Mouse (Mus musculus) embryonic facial prominence, embryonic 11.5 days (tissue): ENCODE data around the gene Ceacam16. TPM values are rescaled to one million over a fixed set of nuclear protein-coding genes. Genes with fewer than 3 reads are reported as not detected.
A peak's percentile ranks its signal among the peaks of the same experiment; 100 is the strongest.

Experiments used
- ATAC-seq: fragments of 200-750 bp; cut with Nextera tagmentation; replicated peaks from 2 replicates; pipeline ENCODE4 v1.8.0; 2017; ENCODE audit warnings: low read depth; ENCODE audit not compliant: insufficient number of reproducible peaks, low FRiP score, low TSS enrichment
- DNase-seq: peaks from one replicate; pipeline ENCODE4 v3.0.0-alpha.2; 2015; ENCODE audit warnings: low spot score
- H3K27ac ChIP-seq: fragments of 300-500 bp; sonication (generic); replicated peaks from 2 replicates; pipeline ENCODE4 v1.5.1; 2014; ENCODE audit warnings: mild to moderate bottlenecking, low read depth, low read length, control low read depth
- H3K27me3 ChIP-seq: fragments of 300-500 bp; sonication (generic); 2 replicates; pipeline ENCODE4 v1.6.1; 2014; ENCODE audit warnings: mild to moderate bottlenecking, low read length, moderate library complexity, mixed read lengths; ENCODE audit not compliant: control insufficient read depth, insufficient read depth
- H3K36me3 ChIP-seq: fragments of 300-500 bp; sonication (generic); replicated peaks from 2 replicates; pipeline ENCODE4 v1.6.1; 2014; ENCODE audit warnings: low read depth, mild to moderate bottlenecking, low read length, moderate library complexity, mixed read lengths; ENCODE audit not compliant: control insufficient read depth, insufficient read depth
- H3K4me1 ChIP-seq: fragments of 300-500 bp; sonication (generic); 2 replicates; pipeline ENCODE4 v1.6.1; 2014; ENCODE audit warnings: low read length, mixed read lengths; ENCODE audit not compliant: control insufficient read depth, insufficient read depth
- H3K4me2 ChIP-seq: fragments of 300-500 bp; sonication (generic); 2 replicates; pipeline ENCODE4 v1.6.1; 2014; ENCODE audit warnings: low read depth, mild to moderate bottlenecking, control low read depth, low read length, moderate library complexity
- H3K4me3 ChIP-seq: fragments of 300-500 bp; sonication (generic); 2 replicates; pipeline ENCODE4 v1.5.1; 2014; ENCODE audit warnings: low read depth, low read length, control low read depth
- H3K9ac ChIP-seq: fragments of 300-500 bp; sonication (generic); replicated peaks from 2 replicates; pipeline ENCODE4 v1.6.1; 2014; ENCODE audit warnings: mild to moderate bottlenecking, control low read depth, low read length
- H3K9me3 ChIP-seq: fragments of 300-500 bp; sonication (generic); replicated peaks from 2 replicates; pipeline ENCODE4 v1.6.1; 2016; ENCODE audit warnings: mild to moderate bottlenecking, low read length, inconsistent platforms, mixed read lengths; ENCODE audit not compliant: control insufficient read depth
- WGBS: fragments of 180-500 bp; shearing (Covaris S2); extraction: QIAGEN DNeasy Blood & Tissue Kit; methylation state at CpG from one replicate; pipeline ENCODE4 v1.1.7; 2014; 5-methylcytosine and 5-hydroxymethylcytosine counted together
- polyA plus RNA-seq: library from polyadenylated mRNA; unstranded; fragments of >200 nt; fragmentation: Nextera tagmentation; extraction: Ambion mirVana; gene quantifications from 2 replicates; pipeline ENCODE4 v1.2.1, GENCODE M21; 2014

The Ceacam16 gene
- polyA plus RNA-seq, 1 experiment from 2014 or later = not detected

GRCm38 (mm10) chr7:19856283-19856682, 4.8 kb downstream of the Ceacam16 start:
- ATAC-seq (no peak), DNase-seq (no peak)
- H3K27ac ChIP-seq = no peak overlapping the region
- H3K9me3 ChIP-seq = no peaks in the 10 kb centered on the region
- no peak overlapping the region for H3K9ac ChIP-seq
- no peak overlapping the region for H3K4me3 ChIP-seq
- peaks cover 7% of the 10 kb centered on the region; the same call in 1 of the 2 replicates for H3K27me3 ChIP-seq
- H3K36me3 ChIP-seq = no peaks in the 10 kb centered on the region
- no peaks in the 10 kb centered on the region; the same call in 1 of the 2 replicates for H3K4me1 ChIP-seq
- 89% methylated on average over 6 of the region's 6 CpGs for WGBS
- H3K4me2 ChIP-seq = no peak overlapping the region

- H3K4me3 ChIP-seq = no peak overlapping the region
- H3K27ac ChIP-seq = no peak overlapping the region
- H3K27me3 ChIP-seq = peaks cover 9% of the 10 kb centered on the region; the same call in 1 of the 2 replicates
- H3K36me3 ChIP-seq = no peaks in the 10 kb centered on the region
- H3K9me3 ChIP-seq = no peaks in the 10 kb centered on the region
- H3K9ac ChIP-seq = no peak overlapping the region
- no peak overlapping the region for H3K4me2 ChIP-seq
- ATAC-seq = no peak
- 83% methylated on average over 5 of the region's 5 CpGs for WGBS
- DNase-seq = no peak
- H3K4me1 ChIP-seq = no peaks in the 10 kb centered on the region; the same call in 1 of the 2 replicates
These were observed 5.4 kb downstream of the Ceacam16 start for GRCm38 (mm10) chr7:19855663-19856062.

- Histone ChIP-seq H3K4me1 (no peaks in the 10 kb centered on the region; the same call in 1 of the 2 replicates), H3K36me3 (no peaks in the 10 kb centered on the region), H3K9me3 (no peaks in the 10 kb centered on the region), H3K4me2 (no peak overlapping the region), H3K27me3 (peaks cover 9% of the 10 kb centered on the region; the same call in 1 of the 2 replicates), H3K4me3 (no peak overlapping the region), H3K9ac (no peak overlapping the region), H3K27ac (no peak overlapping the region)
- DNase-seq (no peak), ATAC-seq (no peak)
- WGBS = 91% methylated on average over 20 of the region's 20 CpGs
These were observed 7.6 kb downstream of the Ceacam16 start for GRCm38 (mm10) chr7:19853526-19853925.

GRCm38 (mm10) chr7:19851858-19852570, 9.1 kb downstream of the Ceacam16 start, which contains the start of gene Gm19345:
TSS of gene Gm19345 (plus strand) at chr7:19852003.
- Histone ChIP-seq H3K27ac (no peak within 1 kb of the TSS), H3K9me3 (no peaks in the 10 kb centered on the region), H3K4me1 (no peaks in the 10 kb centered on the region; the same call in 1 of the 2 replicates), H3K4me3 (no peak within 1 kb of the TSS), H3K27me3 (peaks cover 9% of the 10 kb centered on the region; the same call in 1 of the 2 replicates), H3K4me2 (peak within 1 kb of the TSS; percentile 37), H3K36me3 (no peaks in the 10 kb centered on the region), H3K9ac (0 out of 2 replicates have a peak within 1 kb of the TSS, but pooled peaks have one; percentile 18)
- WGBS = 3% methylated on average over 33 of the region's 33 CpGs
- peak; percentile 26; the same call in 1 of the 2 replicates for ATAC-seq
- peak; percentile 62 for DNase-seq

- H3K4me1 ChIP-seq = no peaks in the 10 kb centered on the region
- DNase-seq (no peak), ATAC-seq (no peak)
- no peaks in the 10 kb centered on the region for H3K36me3 ChIP-seq
- whole genome bisulfite sequencing = 67% methylated on average over 15 of the region's 15 CpGs
- no peak overlapping the region for H3K27ac ChIP-seq
- H3K9me3 ChIP-seq = no peaks in the 10 kb centered on the region
- no peak overlapping the region for H3K4me2 ChIP-seq
- H3K27me3 ChIP-seq = peaks cover 5% of the 10 kb centered on the region
- H3K4me3 ChIP-seq = no peak overlapping the region
- H3K9ac ChIP-seq = no peak overlapping the region
These were observed 16.5 kb downstream of the Ceacam16 start for GRCm38 (mm10) chr7:19844521-19845171.

- H3K9me3 ChIP-seq = no peaks in the 10 kb centered on the region
- no peaks in the 10 kb centered on the region for H3K36me3 ChIP-seq
- ATAC-seq = peak; percentile 58; the same call in 1 of the 2 replicates
- H3K4me1 ChIP-seq = no peaks in the 10 kb centered on the region
- no peak overlapping the region for H3K9ac ChIP-seq
- H3K27me3 ChIP-seq = peaks cover 5% of the 10 kb centered on the region
- 5% methylated on average over 11 of the region's 11 CpGs for WGBS
- no peak overlapping the region for H3K4me3 ChIP-seq
- peak; percentile 75 for DNase-seq
- no peak overlapping the region for H3K4me2 ChIP-seq
- no peak overlapping the region for H3K27ac ChIP-seq
These were observed 17.5 kb downstream of the Ceacam16 start for GRCm38 (mm10) chr7:19843561-19843960.

- H3K9ac ChIP-seq = no peak overlapping the region
- H3K27me3 ChIP-seq = peaks cover 5% of the 10 kb centered on the region
- no peak overlapping the region for H3K4me3 ChIP-seq
- no peak for DNase-seq
- H3K27ac ChIP-seq = no peak overlapping the region
- no peaks in the 10 kb centered on the region for H3K36me3 ChIP-seq
- WGBS = 26% methylated on average over 19 of the region's 19 CpGs
- H3K4me2 ChIP-seq = no peak overlapping the region
- ATAC-seq = 0 out of 2 replicates have a peak, but pooled peaks have one; percentile 30
- H3K9me3 ChIP-seq = no peaks in the 10 kb centered on the region
- no peaks in the 10 kb centered on the region for H3K4me1 ChIP-seq
These were observed 18.1 kb downstream of the Ceacam16 start for GRCm38 (mm10) chr7:19842885-19843504.
